Mouse (Mus musculus) cerebellum, adult 11-12 months (tissue): ENCODE measurements around the gene Tmem163.
A peak's percentile ranks its signal among the peaks of the same experiment; 100 is the strongest.

Source experiments
- DNase-seq: peaks from one replicate; pipeline ENCODE4 v3.0.0; 2022

Gene Tmem163

DNA sequence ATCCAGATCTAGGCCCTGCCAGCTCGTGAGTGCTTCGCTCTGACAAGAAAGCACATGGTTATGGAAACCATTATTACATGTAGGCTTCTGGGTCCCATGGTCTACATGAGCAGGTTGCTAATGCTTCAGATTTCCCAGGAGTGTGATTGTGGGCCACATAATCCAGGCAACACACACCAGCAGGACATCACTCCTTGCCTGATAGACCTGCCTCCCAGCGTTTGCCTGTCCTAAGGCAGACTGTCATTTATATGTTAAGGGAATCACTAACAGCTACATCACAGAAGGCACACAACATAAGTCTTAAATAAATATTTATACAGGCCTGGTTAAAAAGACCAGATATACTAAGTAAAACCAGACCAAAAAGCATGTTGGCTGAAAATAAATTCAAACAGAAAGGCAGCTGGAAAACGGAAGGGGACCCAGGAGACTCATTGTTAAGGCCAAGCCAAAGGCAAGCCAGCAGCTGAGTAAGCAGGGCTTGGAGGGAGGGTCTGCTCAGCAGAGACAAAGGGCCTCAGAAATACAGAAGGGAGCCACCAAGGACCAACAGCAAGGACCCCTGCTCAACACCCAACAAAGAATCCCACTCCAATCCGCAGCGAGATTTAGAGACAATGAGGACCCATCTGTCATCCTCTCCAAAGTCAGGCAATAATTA is 123.4 kb downstream of the Tmem163 start:
- DNase-seq, result no peak

DNA sequence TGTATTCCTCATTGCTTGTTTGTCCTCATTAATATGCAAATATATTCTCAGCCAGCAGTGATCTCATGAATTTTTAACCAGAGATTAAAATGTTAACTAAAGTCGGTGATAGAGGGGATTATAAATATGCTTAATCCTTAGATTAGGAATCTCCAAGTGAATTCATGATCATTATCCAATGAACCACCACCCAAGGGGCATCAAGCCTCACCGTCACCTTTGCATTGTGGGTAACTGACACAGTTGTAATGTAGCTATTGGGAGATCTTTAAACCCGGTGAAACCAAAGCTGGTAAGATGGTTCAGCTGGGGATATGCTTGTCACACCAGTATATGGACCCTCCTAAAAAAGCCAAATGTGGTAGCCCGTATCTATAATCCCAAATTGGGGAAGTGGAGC is 131.3 kb downstream of the Tmem163 start:
- DNase-seq, result no peak

DNA sequence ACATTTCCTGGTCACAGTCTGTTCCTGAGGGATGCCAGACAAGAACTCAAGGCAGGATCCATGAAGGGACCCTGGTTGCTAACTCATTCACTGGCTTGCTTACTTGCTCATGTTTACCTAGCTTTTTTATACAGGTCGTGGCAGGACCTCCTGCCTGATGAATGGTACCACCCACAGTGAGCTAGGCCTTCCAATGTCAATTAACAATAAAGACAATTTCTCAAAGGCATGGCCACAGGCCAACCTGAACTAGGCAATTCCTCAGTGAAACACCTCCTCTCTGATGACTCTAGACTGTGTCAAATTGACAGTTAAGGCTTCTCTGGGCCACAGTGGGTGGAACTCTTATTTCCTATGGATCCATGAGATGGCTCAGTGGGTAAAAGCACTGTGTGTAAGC is 136.6 kb downstream of the Tmem163 start:
- peak; percentile 48 for DNase-seq

DNA sequence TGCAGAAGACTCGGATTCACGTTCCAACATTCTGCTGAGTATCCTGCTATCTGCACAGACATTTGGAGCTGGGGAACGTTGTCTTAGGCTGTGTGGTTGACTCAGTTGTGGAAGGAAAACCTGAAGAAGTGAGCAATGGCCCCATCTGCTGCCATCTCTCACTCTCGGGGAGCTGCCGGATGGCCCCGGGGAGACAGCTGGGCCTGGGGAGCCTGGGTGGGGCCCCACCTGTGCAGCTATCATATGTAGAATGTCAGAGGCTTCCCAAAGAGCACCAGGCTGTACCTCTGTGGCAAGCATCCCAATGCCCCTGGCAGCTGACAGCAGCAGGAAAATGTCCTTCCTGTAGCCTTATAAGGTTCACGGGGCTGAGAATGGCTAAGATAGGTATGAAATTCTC is 137.4 kb downstream of the Tmem163 start:
- peak; percentile 95 for DNase-seq

DNA sequence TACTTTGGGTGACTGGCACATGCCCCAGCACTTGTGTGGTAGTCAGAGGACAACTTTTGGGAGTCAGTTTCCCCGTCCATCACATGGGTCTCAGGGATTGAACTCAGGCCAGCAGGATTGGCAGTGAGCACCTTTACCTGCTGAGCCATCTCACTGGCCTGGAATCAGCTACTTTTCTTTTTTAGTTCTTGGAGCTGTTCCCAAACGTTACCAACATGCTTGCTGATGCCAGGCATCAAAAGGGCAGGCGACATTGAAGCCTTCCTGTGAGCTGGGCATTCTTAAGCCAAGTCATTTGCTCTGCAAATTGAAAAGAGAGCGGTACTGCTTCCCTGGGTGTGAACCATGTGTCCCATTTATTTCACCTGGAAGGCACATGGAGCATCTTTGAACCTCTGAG is 137.8 kb downstream of the Tmem163 start:
- DNase-seq, result peak; percentile 93

- peak; percentile 53 for DNase-seq
Measured at GRCm38 (mm10) chr1:127537204-127538038, 141.9 kb downstream of the Tmem163 start.

DNA sequence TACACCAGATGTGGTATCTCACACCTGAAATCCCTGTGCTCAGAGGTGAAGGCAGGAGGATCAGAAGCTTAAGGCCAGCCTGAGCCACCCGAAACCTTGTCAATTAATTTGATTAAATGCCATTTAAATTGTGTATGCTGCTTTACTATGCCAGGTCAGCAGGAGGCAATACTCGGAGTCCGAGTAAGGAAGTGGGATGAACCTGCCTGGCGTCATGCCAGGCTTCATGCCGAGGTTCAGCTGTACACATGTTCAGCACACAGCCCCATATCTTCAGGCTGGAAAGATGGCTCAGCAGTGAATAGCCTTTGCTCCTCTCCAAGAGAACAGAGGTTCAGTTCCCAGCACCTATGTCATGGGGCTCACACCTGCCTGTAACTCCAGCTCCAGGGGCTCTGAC is 142.9 kb downstream of the Tmem163 start:
- no peak for DNase-seq

DNA sequence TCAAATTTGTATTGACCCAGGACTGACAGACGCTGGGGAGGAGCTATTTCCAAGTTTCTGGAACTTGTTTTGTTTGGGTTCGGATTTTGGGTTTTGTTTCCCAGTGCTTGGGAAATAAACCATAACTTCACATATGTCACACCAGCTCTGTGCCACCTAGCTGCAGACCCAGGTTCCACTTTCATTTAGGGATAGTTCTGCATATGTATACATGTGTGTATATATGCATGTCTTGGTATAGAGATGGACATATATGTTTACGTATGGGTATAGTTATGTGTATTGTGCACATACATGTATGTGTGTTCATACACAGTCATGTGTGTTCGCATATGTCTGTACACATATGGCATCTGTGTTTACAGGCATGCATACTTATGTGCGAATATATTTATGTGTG is 147.6 kb downstream of the Tmem163 start:
- DNase-seq, result no peak

DNA sequence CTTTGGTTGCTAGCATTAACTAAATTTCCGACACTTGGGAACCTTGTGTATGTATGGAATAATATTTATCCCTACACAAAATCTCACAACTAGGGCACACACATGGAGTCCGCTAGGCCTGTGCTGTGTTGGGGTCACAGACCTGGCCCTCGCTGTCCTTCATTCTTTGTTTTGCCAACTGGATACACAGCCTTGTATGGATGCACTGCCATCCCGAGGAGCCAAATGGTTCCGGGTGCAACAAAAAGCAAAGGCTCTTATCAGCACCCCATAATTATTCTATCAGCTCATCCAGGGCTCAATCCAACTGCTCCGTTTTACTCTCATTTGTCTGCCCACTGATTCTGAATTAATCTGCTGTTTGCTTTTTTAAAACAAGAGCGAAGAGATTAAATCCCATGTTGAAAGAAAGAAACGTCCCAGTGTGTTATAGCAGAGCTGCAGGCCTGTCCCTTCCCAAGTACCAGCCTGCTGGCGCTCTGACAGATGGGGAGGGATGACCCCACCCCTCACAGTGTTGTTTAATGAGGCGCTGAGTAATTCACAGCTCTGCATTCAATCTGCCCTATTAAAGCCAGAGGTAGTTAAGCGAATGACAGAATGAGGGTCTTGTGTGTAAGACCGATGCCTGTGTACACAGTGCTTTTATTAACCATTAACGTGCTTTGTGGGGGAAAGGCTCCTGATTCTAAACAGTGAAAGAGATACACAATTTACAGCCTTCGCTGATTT is 148.3 kb downstream of the Tmem163 start:
- DNase-seq, result peak; percentile 56

- no peak for DNase-seq
Measured at GRCm38 (mm10) chr1:127523364-127523763, 156.0 kb downstream of the Tmem163 start.

DNA sequence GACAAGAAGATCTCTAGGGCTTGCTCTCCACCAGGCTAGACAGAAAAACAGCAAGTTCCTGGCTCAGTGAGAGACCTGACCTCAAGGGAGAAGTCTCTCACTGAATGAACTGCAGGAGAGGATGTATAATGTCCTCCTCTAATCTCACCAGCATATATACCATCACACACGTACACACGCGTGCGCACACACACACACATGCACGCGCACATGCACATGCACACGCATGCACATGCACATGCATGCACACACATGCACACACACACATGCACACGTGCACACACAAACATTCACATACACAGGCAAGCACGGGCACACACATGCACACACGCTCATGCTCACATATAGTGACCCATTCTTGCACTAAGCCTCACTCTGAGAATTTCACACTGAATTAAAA is 164.5 kb downstream of the Tmem163 start:
- no peak for DNase-seq

DNA sequence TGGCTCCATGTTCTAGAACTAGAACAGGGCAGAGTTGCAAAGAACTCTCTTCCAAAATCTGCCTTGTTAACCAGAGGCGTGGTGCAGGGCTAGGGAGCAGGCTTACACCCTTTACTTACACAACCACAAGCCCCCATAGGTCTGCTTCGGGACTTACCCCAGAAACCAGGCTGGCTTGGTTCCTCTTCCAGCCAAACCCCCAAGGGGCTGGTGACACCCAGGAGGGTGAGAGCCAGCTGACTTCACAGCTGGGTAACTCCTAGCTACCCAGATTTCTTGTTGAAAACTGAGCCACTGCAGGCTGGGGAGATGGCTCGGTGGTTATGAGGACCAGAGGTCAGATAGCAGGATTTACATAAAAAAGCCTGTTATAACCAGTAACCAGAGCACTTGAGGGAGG is 164.9 kb downstream of the Tmem163 start:
- no peak for DNase-seq

DNA sequence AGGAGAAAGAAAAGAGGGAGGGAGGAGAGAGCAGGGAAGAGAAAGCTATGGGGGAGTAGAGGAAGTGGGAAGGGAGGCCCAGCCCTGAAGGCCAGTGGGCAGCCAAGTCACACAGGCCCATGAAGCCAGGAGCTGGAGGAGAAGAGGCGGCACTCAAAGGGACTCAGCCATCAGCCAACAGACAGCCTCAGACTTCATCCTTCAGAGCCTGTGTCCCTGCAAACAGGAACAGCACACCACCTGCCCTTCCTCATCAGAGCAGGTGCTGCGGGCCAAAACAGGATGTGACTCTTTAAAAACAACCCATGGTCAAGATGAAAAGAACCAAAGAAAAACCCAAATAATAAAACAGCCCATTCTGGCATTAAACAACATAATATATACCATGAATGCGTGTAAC is 165.7 kb downstream of the Tmem163 start:
- DNase-seq, result no peak

DNA sequence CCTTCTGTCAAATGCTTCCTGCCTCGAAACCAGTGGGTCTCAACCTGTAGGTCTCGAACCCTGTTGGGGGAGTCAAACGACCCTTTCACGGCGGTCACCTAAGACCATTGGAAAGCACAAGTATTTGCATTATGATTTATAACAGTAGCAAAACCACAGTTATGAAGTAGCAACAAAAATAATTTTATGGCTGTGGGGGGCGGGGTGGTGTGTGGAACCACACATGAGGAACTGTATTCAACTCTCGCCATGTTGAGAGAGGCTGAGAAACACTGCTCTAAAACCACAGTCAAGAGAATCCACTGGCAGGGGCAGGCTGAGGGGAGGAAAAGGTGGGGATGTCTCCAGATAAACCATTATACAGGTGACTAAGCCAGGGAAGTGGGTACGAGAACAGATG is 166.2 kb downstream of the Tmem163 start:
- DNase-seq, result no peak

- DNase-seq, result no peak
Measured at GRCm38 (mm10) chr1:127512709-127513108, 166.6 kb downstream of the Tmem163 start.

DNA sequence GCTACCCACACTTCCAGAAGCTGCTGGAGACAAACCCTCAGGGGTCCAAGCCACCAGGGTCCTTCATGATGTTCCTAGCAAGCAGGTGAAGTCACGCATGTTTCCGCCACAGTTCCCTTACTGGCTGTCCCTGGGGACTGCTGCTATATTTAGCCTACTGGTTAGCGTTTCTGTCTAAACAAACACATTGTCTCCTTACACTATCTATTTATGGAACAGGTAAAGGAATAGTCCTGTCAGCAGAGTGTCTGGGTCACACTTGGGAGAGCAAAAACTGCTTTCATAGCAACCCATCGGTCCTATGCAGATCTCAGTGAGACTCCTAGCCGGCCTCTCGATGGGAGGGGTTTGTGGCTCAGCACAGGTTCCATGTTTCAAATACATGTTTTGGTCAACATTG is 168.0 kb downstream of the Tmem163 start:
- no peak for DNase-seq

DNA sequence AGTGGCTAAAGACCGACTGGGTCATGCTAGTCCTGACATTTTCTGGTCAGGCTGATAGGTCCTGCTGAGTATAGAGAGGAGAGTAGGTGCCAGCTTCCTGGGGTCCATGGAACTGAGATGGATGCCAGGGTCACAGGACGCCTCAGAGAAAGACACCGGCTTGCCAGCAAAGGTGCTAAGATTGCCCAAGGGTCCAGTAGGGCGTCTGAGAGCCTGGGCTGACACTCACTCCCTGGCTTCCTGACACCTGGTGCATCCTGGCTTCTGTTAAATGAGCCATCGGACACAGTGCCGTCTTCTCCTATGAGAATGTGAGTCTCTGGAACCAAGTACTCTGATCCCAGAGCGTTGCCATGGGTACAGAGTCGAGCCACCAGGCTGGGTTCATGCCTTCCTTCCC is 170.4 kb downstream of the Tmem163 start:
- peak; percentile 81 for DNase-seq

DNA sequence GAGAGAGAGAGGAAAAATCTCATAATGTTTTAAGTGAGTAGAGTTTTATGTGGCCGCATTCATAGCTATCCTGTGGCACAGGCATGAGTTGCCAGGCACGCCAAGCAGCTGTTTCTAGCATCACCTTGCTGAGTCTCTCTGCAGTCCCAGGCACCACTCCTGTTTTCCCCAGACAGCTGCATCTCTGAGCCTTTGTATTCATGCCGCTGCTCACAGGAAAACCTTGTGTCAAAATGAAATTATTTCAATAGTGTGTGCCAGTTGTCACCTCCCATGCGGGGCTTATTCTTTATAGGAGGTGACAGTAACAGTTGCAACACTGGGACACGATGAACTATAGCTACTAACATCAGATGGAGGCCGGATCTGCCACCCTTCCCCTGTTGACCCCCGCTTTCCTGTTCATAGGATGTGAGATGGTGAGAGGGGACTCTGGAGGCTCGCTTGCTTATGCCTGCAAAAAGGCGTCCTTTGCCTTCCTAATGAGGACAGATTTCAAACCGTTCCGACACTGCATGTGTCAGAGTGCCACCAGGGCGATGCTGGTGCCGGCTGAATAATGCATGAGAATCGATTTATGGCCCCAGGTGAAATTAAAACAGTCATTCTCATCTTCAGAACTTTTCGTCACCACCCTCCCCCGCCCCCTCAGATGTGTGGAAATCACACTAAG is 171.1 kb downstream of the Tmem163 start:
- no peak for DNase-seq

GRCm38 (mm10) chr1:127507042-127507650 is 172.2 kb downstream of the Tmem163 start:
- DNase-seq, result peak; percentile 80

GRCm38 (mm10) chr1:127500701-127501100 is 178.6 kb downstream of the Tmem163 start:
- no peak for DNase-seq

- DNase-seq, result peak; percentile 79
Measured at GRCm38 (mm10) chr1:127500219-127500618, 179.1 kb downstream of the Tmem163 start.

DNA sequence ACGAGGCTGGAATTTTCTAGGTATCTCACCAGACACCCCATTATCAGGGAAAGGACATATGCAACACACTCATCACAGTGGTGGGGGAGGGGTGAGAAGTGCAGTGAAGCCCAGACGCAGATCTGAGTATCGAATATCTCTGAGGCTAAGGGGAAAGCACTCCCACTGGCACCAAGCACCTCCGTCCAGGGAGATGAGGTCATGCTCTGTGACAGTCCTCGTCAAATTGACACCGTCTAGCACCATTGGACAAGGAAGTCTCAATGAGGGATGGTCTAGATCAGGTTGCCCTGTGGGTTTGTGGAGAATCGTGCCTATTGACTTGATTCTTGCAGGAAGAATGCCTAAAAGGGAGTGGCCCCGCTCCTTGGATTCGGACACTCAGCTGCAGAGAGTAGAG is 180.6 kb downstream of the Tmem163 start:
- no peak for DNase-seq
